Mouse (Mus musculus) erythroblast, embryonic 14.5 days (primary cell): Measurements from ENCODE around the gene Socs3.

Source experiments
- GATA1 ChIP-seq: IDR thresholded peaks from 2 replicates; pipeline ENCODE4 v1.6.1; 2012; ENCODE audit warnings: low read length, inconsistent platforms, mixed read lengths
- TAL1 ChIP-seq: IDR thresholded peaks from 3 replicates; pipeline ENCODE4 v1.6.1; 2012; ENCODE audit warnings: low read length, inconsistent platforms, mixed read lengths

DNA sequence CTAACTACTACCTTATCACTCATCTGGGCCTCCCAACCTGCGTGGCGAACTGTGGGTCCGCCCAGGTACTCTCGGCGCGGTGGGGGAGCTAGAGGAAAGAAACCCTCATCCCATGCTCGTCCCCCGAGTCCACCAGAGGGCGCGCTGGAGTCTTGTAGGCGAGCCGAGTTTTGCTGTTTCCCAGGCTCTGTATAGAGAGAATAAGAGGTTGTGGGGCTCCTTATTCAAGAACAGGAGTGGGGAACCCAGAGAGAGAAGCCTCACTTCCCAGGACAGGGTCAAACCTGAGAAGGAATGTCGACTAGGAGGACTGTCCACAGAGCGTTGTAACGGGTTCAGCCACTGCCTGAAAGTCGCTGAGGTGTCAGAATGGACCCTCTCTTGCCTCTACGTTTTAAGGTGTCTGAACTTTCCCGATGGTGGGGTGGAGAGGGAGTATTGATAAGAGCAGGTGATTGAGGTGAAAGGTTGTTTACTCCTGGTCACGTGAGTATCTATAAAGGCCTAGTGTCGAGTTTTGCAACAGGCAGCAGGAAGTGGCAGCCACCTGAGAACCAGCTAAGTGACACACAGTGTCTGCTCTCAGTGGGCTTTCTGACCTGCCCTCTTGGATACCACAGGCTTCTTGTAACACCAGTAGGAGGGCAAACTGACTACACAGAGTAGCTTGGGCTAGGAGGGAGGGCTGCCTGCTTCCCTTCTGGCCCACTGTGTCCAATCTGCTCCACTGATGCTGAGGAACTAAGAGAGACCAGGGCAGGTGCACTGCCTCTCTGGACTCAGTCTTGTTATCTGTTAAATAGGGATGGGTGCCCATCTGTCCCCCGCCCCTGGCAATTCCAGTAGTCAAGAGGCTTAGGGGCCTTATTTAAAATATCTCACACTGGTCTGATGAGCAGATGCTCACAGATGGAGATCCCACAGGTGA, at the start of gene Socs3:
- TF ChIP-seq TAL1: no peak
- no peak for TF ChIP-seq GATA1
